Mouse (Mus musculus) megakaryocyte, embryonic 14.5 days (primary cell): ENCODE data around the gene Igfbp4.

Source experiments
- FLI1 ChIP-seq: IDR thresholded peaks from 2 replicates; pipeline ENCODE4 v1.6.1; 2012; ENCODE audit warnings: low read length, inconsistent platforms, mixed read lengths
- GATA1 ChIP-seq: IDR thresholded peaks from 3 replicates; pipeline ENCODE4 v1.6.1; 2012; ENCODE audit warnings: mixed read lengths, low read length, inconsistent platforms, borderline replicate concordance

- no peak for TF ChIP-seq GATA1
- TF ChIP-seq FLI1: no peak
Measured at GRCm38 (mm10) chr11:99094911-99095676, 54.0 kb downstream of the Igfbp4 start.
